Mouse (Mus musculus): ENCODE results near the gene Nxf1. TPM values are rescaled to one million over a fixed set of nuclear protein-coding genes. Genes with fewer than 3 reads are reported as not detected.

Nxf1 gene
- polyA plus RNA-seq, 1 experiment = 183 TPM

- Histone ChIP-seq H3K27ac (ENCODE audit: insufficient read depth, low read length) (no peak overlapping the region), H3K4me3 (ENCODE audit: insufficient read depth, low read length) (peak overlapping the region; percentile 44; the same call in 1 of the 2 replicates), H3K4me1 (ENCODE audit: control insufficient read depth, insufficient read depth, low read length) (peaks cover 9% of the 10 kb centered on the region; the same call in 1 of the 2 replicates)
- no peak for TF ChIP-seq POLR2A (IDR thresholded peaks at IDR 0.05; ENCODE audit: low read depth, low read length)
- TF ChIP-seq CTCF (IDR thresholded peaks at IDR 0.05; ENCODE audit: borderline replicate concordance, insufficient read depth, low read length) = no peak
Measured at GRCm38 (mm10) chr19:8758899-8759298, 2.0 kb downstream of the Nxf1 start.

DNA sequence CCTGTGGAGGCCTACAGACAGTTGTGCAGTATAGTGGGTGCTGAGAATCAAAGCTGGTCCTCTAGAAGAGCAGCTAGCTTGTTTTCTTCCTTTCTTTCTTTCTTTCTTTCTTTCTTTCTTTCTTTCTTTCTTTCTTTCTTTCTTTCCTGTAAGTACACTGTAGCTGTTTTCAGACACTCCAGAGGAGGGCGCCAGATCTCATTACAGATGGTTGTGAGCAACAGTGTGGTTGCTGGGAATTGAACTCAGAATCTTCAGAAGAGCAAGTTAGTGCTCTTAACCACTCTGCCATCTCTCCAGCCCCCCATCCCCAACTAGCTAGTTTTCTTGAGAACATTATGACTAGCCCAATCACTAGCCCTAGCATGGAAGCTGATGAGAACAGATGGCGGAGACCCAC lies 3.9 kb downstream of the Nxf1 start:
- 0 out of 2 replicates have a peak, but pooled peaks cover 2% of the 10 kb centered on the region for H3K4me1 ChIP-seq (ENCODE audit: control insufficient read depth, insufficient read depth, low read length)
- H3K27ac ChIP-seq (ENCODE audit: insufficient read depth, low read length) = no peak overlapping the region
- no peak for TF ChIP-seq POLR2A (IDR thresholded peaks at IDR 0.05; ENCODE audit: low read depth, low read length)
- no peak for TF ChIP-seq CTCF (IDR thresholded peaks at IDR 0.05; ENCODE audit: borderline replicate concordance, insufficient read depth, low read length)
- no peak overlapping the region for H3K4me3 ChIP-seq (ENCODE audit: insufficient read depth, low read length)

GRCm38 (mm10) chr19:8763276-8763675 lies 6.4 kb downstream of the Nxf1 start:
- no peak overlapping the region for H3K4me3 ChIP-seq (ENCODE audit: insufficient read depth, low read length)
- no peak for TF ChIP-seq CTCF (IDR thresholded peaks at IDR 0.05; ENCODE audit: borderline replicate concordance, insufficient read depth, low read length)
- no peak for TF ChIP-seq POLR2A (IDR thresholded peaks at IDR 0.05; ENCODE audit: low read depth, low read length)
- H3K4me1 ChIP-seq (ENCODE audit: control insufficient read depth, insufficient read depth, low read length) = 0 out of 2 replicates have a peak, but pooled peaks cover 2% of the 10 kb centered on the region
- no peak overlapping the region for H3K27ac ChIP-seq (ENCODE audit: insufficient read depth, low read length)

DNA sequence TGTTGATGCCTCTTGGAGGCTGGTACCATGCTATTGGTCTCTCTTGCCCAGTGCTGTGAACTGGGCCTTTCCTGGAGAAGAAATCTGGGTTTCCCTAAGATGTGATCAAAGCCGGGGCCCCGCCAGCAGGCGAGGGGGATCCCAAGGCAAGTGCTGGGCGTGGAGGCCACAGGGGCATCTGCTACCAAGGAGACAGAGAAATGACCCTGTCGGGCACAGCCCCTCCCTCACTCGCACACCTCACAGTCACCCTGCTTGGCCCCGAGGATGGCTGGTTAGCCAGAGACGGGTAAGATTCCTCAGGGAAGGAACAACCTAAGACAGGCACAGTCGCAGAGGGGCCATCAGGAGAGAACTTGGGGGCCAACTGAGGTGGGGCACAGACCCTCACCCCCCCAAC lies 8.7 kb downstream of the Nxf1 start:
- H3K4me1 ChIP-seq (ENCODE audit: control insufficient read depth, insufficient read depth, low read length) = no peaks in the 10 kb centered on the region
- TF ChIP-seq POLR2A (IDR thresholded peaks at IDR 0.05; ENCODE audit: low read depth, low read length) (no peak), CTCF (IDR thresholded peaks at IDR 0.05; ENCODE audit: borderline replicate concordance, insufficient read depth, low read length) (no peak)

DNA sequence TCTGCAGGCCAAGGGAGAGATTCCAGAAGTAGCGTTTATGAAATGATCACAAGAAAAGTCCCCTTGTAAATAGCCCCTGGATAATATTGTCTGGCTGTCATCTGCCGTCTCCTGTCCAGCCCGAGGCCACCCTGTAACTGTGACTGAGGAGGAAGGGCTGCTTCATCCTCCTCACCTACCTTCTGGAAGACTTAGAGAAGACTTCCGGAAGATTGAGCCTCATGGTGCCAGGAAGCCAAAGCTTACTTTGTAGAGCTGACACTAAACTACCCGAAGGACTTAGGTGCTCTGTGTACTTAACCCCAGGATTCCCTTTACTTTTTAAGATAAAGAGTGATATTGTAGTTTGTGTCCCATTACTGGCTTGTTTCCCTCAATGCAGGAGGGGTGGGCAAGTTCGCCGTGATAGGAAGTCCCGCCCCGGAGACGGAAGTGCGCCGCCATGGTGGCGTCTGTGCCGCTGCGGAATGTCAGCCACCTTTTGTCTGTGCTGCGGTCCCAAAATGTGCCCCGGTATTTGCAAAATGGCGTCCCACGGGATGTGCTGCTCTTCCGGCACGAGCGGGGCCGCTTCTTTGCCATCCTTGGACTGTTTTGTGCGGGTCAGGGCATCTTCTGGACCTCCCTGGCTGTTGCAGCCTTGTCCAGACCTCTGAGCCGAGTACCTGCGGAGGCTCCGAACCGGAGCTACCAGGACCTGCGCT lies 13.8 kb downstream of the Nxf1 start, which contains the start of gene Tmem223:
TSS of gene Tmem223 (plus strand) at position 430 of the 704 bp plus-strand sequence.
- H3K4me3 ChIP-seq (ENCODE audit: insufficient read depth, low read length) = peak within 1 kb of the TSS; percentile 58
- TF ChIP-seq CTCF (IDR thresholded peaks at IDR 0.05; ENCODE audit: borderline replicate concordance, insufficient read depth, low read length) = no peak
- TF ChIP-seq POLR2A (IDR thresholded peaks at IDR 0.05; ENCODE audit: low read depth, low read length) = peak; percentile 85
- H3K27ac ChIP-seq (ENCODE audit: insufficient read depth, low read length) = peak within 1 kb of the TSS; percentile 30
- no peaks in the 10 kb centered on the region for H3K4me1 ChIP-seq (ENCODE audit: control insufficient read depth, insufficient read depth, low read length)

More for the DNA sequence above, 8.7 kb downstream of the Nxf1 start:
- H3K4me3 ChIP-seq (ENCODE audit: insufficient read depth, low read length) = no peak overlapping the region
- no peak overlapping the region for H3K27ac ChIP-seq (ENCODE audit: insufficient read depth, low read length)

GRCm38 (mm10) chr19:8772996-8773395 lies 16.1 kb downstream of the Nxf1 start:
- Histone ChIP-seq H3K4me1 (ENCODE audit: control insufficient read depth, insufficient read depth, low read length) (no peaks in the 10 kb centered on the region), H3K4me3 (ENCODE audit: insufficient read depth, low read length) (no peak overlapping the region), H3K27ac (ENCODE audit: insufficient read depth, low read length) (no peak overlapping the region)
- no peak; the same call in 1 of the 2 replicates for TF ChIP-seq POLR2A (IDR thresholded peaks at IDR 0.05; ENCODE audit: low read depth, low read length)
- no peak for TF ChIP-seq CTCF (IDR thresholded peaks at IDR 0.05; ENCODE audit: borderline replicate concordance, insufficient read depth, low read length)

- TF ChIP-seq POLR2A (IDR thresholded peaks at IDR 0.05; ENCODE audit: low read depth, low read length) = 0 out of 2 replicates have a peak, but pooled peaks have one; percentile 4
- TF ChIP-seq CTCF (IDR thresholded peaks at IDR 0.05; ENCODE audit: borderline replicate concordance, insufficient read depth, low read length) = no peak
- Histone ChIP-seq H3K4me1 (ENCODE audit: control insufficient read depth, insufficient read depth, low read length) (no peaks in the 10 kb centered on the region), H3K27ac (ENCODE audit: insufficient read depth, low read length) (no peak overlapping the region; the same call in 1 of the 2 replicates), H3K4me3 (ENCODE audit: insufficient read depth, low read length) (peak overlapping the region; percentile 30)
Measured at GRCm38 (mm10) chr19:8773409-8773808, 16.5 kb downstream of the Nxf1 start.

- Histone ChIP-seq H3K4me1 (ENCODE audit: control insufficient read depth, insufficient read depth, low read length) (no peaks in the 10 kb centered on the region), H3K27ac (ENCODE audit: insufficient read depth, low read length) (peak within 1 kb of the TSS; percentile 86), H3K4me3 (ENCODE audit: insufficient read depth, low read length) (peak within 1 kb of the TSS; percentile 72)
- no peak for TF ChIP-seq CTCF (IDR thresholded peaks at IDR 0.05; ENCODE audit: borderline replicate concordance, insufficient read depth, low read length)
- TF ChIP-seq POLR2A (IDR thresholded peaks at IDR 0.05; ENCODE audit: low read depth, low read length) = peak; percentile 95
Measured at GRCm38 (mm10) chr19:8774086-8774835, 17.4 kb downstream of the Nxf1 start, which contains the start of gene Tmem179b. Gene Tmem179b, minus strand, starts transcription at chr19:8774467.

- Histone ChIP-seq H3K4me1 (ENCODE audit: control insufficient read depth, insufficient read depth, low read length) (no peaks in the 10 kb centered on the region), H3K4me3 (ENCODE audit: insufficient read depth, low read length) (peak overlapping the region; percentile 72), H3K27ac (ENCODE audit: insufficient read depth, low read length) (peak overlapping the region; percentile 86)
- TF ChIP-seq CTCF (IDR thresholded peaks at IDR 0.05; ENCODE audit: borderline replicate concordance, insufficient read depth, low read length) (no peak), POLR2A (IDR thresholded peaks at IDR 0.05; ENCODE audit: low read depth, low read length) (0 out of 2 replicates have a peak, but pooled peaks have one; percentile 25)
Measured at GRCm38 (mm10) chr19:8774951-8775421, 18.1 kb downstream of the Nxf1 start.

All from embryonic fibroblast, embryonic 13.5 days (primary cell).